Mouse (Mus musculus) frontal cortex, postnatal 36 days (tissue): Measurements from ENCODE around the gene Atxn1.

Experiments
- DNase-seq, 2 experiments: peaks; one replicate each; pipeline ENCODE4 v3.0.0; 2022; ENCODE audit warnings: low spot score in 2 of 2

The Atxn1 gene

DNA sequence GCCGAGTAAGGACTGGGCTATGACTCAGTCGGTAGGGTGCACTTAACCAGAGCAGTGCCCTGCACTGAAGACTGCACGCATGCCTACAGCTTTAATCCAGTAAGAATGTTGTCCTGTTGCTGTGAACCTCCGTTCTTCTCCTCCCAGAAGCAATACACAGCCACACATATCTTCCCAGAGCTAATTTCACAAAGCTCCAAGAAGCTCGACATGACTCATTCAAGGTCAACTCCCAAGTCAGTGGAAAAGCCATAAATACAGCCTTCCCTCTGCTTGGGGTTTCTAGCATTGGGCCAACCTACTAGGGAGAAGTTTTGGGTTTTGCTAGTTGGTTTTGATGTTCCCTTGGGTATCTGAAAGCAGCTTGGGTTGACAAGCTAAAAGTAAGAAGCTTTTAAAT is 33.6 kb downstream of the Atxn1 start:
- DNase-seq = no peak

GRCm38 (mm10) chr13:45929744-45930143 is 35.1 kb downstream of the Atxn1 start:
- no peak for DNase-seq

DNA sequence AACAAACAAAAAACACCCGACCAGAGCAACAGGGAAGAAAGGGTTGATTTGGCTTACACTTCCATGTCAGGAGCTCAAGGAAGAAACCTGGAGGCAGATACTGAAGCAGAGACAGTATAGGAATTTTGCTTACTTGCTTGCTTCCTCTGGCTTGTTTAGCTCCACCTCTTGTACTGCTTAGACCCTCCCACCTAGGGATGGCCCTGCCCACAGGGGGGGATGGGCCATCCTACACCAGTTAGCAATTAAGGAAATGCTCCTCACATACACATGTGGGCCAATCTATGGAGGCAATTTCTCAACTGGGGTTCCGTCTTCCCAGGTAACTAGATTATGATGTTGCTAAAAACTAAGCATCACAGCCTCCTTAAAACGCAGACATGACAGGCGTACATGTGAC is 39.5 kb downstream of the Atxn1 start:
- DNase-seq = no peak

DNA sequence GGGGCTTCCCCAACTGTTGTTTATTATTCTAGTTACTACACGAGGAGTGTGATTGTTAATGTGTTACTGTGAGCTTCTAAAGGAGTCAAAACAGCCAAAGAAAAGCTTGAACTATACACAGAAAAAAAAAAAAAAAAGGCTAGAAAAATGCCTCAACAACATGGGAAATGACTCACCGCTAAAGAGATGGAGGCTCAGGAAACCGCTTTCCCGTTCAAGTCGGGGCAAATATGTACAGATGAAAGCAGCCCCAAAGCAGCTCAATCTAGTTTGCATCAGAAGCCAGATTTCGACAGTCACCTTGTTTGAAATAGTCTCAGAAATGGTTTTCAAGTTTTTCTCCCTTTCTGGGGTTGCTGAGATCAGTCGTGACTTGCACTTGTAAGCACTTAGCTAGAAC is 40.3 kb downstream of the Atxn1 start:
- DNase-seq = no peak

DNA sequence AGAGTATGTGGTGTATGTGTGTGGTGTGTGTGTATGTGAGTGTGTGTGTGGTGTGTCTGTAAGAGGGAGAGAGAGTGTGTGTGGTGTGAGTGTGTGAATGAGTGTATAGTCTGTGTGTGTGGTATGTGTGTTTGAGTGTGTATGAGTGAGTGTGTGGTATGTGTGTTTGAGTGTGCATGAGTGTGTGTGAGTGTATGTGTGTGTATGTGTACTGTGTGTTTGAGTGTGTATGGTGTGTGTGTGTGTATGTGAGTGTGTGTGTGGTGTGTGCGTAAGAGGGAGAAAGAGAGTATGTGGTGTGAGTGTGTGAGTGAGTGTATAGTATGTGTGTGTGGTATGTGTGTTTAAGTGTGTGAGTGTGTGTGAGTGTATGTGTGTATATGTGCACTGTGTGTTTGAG is 41.7 kb downstream of the Atxn1 start:
- DNase-seq = no peak

GRCm38 (mm10) chr13:45922467-45922866 is 42.3 kb downstream of the Atxn1 start:
- no peak for DNase-seq

GRCm38 (mm10) chr13:45918956-45919711 is 45.7 kb downstream of the Atxn1 start:
- no peak for DNase-seq

DNA sequence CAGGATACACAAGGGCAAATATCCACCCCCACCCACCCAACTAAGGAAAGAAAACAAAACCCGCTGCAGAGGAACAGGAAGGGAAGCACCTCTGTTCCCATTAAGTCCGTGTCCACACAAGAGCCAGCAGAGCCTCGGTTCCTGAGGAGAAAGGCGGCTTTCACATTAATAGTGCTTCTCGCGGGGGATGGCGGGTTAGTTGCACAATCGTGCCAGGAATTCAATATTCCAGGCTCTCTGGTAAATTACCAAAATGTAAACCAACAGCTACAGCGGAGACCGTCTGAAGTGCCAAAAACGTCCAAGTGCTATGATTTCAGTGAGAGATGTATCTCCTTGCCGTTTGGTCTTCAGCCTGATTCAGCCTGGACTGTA is 46.8 kb downstream of the Atxn1 start:
- DNase-seq = no peak

- DNase-seq = no peak
Observed at GRCm38 (mm10) chr13:45917058-45918005, 47.5 kb downstream of the Atxn1 start.

- no peak for DNase-seq
Observed at GRCm38 (mm10) chr13:45915921-45916320, 48.9 kb downstream of the Atxn1 start.

GRCm38 (mm10) chr13:45915026-45915425 is 49.8 kb downstream of the Atxn1 start:
- no peak for DNase-seq

DNA sequence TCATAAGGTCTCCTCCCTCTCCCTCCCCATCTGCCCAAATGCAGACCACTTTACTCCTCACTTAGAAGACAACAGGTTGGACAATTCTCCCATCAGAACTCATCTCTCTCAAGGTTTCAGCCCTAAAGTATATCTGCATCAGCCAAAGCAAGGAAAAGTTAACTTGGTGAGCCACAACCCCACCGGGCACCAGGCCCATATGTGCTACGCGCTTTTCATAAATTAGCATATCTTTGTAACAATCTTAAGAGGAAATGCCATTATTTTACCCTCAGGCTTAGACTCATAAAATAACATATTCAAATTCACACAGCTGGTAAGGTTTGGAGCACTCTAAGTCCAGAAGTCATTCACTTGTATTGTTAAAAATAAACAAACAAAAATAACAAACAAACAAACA is 50.7 kb downstream of the Atxn1 start:
- DNase-seq = no peak

GRCm38 (mm10) chr13:45911848-45912247 is 53.0 kb downstream of the Atxn1 start:
- DNase-seq = no peak

- no peak for DNase-seq
Observed at GRCm38 (mm10) chr13:45911069-45911468, 53.7 kb downstream of the Atxn1 start.

GRCm38 (mm10) chr13:45910348-45910747 is 54.5 kb downstream of the Atxn1 start:
- DNase-seq = no peak

DNA sequence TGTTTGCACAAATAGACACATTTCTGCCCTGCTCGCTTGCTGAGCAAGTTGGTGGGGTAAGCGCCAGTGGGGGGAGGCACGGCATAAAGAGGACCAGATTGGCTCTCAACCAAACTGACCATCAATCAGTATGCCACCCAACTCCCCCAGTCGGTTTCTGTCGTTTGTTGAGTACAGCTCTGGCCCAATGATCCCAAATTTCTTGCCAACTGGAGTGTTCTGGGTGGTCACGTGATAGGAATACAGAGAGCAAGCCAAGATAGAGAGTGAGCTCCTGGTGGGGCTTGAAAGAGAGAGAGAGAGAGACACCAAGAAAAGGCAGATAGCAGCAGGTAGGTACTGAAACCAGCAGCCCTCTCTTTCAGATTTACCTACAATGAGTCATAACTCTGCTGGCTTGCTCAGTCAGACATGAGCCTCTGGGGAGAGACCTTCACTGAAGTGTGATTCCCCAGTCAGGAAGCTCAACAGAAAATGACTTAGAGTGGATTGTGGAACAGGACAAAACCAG is 57.6 kb downstream of the Atxn1 start:
- DNase-seq = no peak

DNA sequence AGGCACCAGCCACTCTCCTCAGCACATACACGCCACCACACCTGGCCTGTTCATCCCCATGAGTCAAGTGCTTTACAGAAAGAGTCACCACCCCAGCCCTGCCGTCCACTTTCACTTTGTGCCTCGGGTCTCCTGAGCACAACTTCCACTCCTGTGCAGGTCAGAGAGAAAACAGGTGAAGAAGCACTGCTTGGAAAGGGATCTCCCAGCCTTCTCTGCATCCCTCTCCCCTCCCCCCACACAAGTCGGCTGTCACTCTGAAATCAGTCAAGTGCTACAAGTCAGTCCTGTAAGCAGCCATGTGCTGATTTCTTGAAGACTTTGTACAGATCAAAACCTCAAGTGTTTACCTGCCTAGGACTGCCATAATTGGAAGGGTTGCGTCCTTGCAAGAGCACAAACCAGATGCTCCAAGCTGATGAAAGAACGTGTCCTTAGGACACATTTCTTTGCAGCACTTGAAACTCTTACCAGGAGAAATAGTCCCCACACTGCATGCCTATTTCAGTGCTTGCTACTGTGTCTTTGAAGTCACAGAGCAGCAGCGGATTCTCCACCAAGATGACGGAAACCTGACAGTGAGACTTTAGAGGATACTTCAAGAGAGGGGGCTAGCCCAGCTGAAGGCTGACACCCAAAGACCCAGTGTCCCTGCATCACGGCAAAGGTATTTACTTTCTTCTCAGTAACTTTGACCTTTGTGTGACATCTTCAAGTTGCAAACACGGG is 58.2 kb downstream of the Atxn1 start:
- no peak for DNase-seq

DNA sequence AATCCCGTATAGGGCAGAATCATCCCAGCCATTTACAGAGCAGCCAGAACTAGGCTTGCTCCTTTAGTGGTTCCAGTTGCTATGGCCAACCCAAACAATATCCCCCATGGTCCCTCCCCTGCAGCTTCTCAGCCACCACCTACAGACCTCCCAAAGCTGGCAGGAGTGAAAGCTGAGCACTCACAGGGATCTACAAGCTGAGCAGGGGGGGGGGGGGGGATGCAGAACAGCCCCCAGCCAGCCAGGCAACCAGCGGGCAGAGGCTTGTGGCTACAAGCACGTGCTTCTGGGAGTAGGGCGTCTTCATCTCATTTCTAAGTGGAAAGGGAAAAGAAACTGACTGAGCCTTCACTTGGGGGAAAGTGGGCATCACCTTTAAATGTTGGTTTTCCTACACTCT is 59.9 kb downstream of the Atxn1 start:
- DNase-seq = no peak

DNA sequence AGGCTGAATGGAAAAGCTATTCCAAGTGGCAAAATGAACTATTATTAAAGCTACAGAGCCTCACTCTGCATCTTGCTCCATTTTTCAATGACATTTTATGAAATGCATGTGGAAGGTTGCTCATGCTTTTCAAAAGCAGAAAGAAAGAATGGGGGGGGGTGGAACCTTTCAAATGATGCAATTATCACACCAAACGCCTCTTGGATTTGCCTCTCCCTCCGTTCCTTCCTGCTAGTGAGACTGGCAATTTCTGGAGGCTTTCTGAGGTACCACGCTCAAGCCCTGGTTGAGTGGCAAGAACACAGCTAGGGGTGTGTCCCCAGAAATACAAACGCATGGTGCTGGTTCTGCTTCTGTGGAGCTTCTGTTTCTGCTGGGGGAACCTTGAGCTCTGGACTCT is 60.4 kb downstream of the Atxn1 start:
- no peak for DNase-seq

- no peak for DNase-seq
Observed at GRCm38 (mm10) chr13:45903519-45904274, 61.1 kb downstream of the Atxn1 start.

GRCm38 (mm10) chr13:45902457-45902856 is 62.4 kb downstream of the Atxn1 start:
- DNase-seq = no peak
